Mouse (Mus musculus) frontal cortex, postnatal 36 days (tissue): Measurements from ENCODE around the gene Camta2.

Source experiments
- DNase-seq, 2 experiments: peaks; one replicate each; pipeline ENCODE4 v3.0.0; 2022; ENCODE audit warnings: low spot score in 2 of 2

The Camta2 gene

DNA sequence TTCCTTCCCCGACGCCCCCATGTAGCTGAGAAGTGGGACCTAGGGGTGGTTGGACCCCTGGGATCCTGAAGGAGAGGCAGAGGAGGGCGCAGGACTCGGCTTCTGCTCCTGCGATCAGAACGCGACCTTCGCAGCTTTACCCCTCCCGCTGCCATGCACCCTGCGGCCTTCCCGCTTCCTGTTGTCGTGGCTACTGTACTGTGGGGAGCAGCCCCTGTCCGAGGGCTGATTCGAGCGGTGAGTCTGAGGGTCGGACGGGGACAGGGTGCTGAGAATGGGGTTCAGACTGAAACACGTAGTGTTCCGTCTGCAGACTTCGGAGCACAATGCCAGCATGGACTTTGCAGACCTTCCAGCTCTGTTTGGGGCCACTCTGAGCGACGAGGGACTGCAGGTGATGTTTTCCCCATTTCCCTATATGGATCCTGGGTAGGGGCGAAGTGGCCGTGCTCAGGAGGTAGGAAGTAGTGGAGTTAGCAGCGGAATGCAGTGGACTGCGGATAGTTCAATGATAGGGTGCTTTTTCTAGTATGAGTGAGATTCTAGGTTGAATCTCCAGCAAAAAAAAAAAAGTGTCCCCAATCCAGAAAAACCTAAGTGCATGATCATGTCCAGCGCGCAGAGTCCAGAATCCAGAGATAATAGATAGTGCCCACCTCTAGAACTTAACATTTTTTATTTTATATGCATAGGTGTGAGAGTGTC, 40.0 kb downstream of the Camta2 start:
- no peak for DNase-seq

DNA sequence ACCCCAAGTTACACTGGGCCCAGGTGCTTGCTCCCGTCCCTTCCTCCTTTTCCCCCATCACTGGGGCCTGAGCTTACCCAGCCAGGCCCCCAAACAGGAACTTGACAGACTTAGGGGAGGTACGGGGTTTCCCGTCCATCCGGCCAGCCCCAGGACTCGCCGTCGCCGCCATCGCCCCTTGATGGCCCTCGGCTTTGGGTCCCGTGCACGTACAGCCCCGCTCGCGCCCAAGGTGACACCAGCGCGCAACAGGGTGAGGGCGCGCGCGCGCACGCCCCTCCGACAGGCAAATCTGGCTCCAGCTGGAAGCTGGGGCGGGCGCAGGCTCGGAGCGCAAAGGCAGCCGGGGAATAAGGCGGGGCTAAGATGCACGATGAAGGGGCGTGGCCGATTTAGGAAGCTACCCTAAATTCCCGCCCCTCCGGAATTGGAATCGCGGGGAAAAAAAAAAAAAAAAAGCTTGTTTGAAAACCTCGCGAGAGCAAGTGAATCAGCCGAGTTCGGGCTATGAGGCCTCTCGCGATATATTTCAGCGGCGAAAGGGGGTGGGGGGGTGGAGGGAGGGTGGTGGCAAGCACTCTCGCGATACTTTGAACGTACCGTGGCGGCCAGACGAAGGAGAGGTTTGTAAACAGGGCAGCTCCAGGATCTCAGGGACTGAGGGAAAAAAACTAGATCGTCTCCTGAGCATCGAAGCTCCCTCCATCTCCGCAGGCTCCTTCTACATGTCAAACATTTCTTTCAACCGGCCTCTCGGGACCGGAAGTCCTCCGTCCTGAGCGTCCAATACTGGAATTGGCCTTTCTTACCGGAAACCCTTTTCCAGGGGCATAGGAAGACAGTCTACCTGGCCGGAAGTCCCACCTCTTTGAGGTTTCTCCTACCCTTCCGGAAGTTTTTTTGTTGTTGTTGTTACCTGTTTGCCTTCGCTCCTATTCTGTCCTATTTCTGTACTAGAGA, 40.9 kb downstream of the Camta2 start, which contains the start of the genes Rnf167 and Slc25a11:
Rnf167 (plus strand) TSS at position 545 of the 960 bp plus-strand sequence.
Slc25a11 (minus strand) TSS at position 789 of the 960 bp plus-strand sequence.
- DNase-seq: peak; percentile 95 to 97

DNA sequence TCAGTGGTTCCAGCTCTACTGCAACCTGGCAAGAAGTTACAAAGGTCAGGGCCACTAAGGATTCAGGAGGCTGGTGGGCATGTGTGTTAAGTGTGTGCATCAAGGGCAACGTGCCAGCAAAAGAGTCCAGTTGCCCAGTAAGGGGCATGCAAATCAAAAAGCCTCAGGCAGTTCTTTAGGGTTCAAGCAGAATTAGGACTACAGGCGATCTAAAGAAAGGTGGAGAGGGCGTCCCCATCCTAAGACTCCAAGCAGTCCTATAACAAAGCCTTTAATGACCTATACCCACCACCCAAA, 41.7 kb downstream of the Camta2 start:
- no peak for DNase-seq

DNA sequence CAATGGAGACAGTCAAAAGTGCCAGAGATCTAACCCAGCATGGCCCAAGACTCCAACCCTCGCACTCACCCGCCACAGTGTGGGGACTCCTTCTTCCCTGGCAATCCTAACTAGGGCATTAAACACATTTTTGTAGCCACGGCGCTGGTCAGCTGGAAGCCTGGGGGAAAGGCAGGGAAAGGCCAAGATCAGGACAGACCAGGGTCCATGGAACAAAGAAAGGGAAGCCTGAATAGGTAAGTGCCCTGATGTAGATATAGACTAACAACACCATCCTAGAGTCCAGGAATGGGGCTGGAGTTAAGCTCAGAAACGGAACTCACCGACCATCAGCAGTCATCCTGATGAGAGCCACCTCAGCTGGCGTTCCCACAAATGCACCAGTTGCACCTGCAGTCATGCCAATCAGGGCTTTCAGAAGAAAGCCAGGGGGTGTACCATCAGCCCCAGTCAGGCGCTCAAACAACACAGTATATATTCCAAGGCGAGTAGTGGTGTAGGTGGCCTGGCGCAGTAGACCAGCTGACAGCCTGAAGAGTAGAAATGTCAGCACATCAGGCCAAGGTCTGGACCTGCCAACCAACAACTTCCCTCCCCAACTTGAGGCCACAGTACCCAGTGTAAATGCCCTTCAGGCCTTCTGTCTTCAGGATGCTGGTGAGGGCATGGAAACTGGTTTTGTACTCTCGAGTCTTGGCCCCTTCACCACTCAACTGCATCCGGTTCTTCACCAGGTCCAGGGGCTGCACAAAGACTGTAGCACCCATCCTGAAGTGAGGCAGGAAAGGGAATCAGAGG, 42.2 kb downstream of the Camta2 start:
- DNase-seq: no peak

DNA sequence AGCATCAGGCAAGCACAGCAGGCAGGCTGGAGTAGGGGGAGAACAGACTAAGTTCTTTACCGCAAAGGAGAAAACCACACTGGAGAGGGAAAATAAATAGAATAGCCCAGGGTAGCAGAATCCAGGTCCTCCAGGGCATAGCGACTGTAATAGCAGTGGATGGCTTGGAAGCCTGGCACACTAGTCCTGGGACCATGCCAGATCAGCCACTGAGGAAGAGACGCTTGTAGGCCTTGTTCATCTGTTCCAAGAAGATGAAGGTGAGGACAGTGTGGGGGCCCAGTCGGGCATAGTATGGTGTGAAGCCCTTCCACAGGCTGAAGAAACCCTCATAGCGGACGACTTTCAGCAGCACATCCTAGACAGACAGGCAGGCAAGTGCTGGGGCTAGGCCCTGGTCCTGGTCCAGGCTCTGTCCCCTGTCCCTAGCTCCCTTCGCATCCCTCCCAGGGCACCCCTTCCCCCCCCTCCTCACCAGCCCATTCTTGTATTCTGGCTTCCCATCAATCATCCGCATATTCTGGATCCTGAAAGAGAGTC, 43.3 kb downstream of the Camta2 start:
- DNase-seq: no peak

DNA sequence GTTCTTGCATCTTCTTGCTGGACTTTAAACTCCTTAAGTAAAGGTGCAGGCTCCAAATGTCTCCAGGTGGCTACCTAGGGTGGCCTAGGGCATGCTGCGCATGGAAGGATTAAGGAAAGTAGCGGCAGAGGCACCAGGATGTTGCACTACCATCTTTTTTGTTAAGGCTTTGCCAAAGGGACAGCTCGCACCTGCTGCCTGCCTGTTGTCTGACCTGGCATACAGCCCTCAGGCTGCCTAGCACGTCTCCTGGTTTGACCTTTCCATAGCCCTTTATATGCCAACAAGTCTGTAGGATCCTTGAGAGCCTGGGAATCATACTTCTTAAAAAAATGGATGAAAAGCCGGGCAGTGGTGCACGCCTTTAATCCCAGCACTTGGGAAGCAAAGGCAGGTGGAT, 44.9 kb downstream of the Camta2 start:
- DNase-seq: no peak

DNA sequence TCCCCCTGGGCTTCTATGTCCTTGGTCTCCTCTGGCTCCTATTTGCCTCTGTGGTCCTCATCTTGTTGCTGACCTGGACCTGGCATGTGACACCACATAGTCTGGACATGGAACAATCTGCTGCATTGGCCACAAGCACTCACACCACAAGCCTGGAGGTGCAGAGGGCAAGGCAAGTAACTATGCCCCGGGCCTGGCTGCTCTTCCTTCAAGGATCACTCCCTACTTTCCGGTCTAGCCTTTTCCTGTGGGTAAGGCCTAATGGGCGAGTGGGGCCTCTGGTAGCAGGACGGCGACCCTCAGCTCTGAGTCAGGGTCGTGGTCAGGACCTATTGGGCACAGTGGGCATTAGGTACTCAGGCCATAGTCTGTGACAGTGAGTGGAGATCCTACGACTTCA, 46.7 kb downstream of the Camta2 start:
- no peak for DNase-seq

DNA sequence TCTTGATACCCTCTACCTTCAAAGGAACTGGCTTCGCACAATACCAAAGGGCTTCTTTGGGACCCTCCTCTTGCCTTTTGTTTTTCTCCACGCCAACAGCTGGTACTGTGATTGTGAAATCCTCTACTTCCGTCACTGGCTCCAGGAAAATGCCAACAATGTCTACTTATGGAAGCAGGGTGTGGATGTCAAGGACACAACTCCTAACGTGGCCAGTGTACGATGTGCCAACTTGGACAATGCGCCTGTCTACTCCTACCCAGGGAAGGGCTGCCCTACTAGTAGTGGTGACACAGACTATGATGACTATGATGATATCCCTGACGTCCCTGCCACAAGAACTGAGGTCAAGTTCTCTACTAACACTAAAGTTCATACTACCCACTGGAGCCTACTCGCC, 47.9 kb downstream of the Camta2 start:
- no peak for DNase-seq

DNA sequence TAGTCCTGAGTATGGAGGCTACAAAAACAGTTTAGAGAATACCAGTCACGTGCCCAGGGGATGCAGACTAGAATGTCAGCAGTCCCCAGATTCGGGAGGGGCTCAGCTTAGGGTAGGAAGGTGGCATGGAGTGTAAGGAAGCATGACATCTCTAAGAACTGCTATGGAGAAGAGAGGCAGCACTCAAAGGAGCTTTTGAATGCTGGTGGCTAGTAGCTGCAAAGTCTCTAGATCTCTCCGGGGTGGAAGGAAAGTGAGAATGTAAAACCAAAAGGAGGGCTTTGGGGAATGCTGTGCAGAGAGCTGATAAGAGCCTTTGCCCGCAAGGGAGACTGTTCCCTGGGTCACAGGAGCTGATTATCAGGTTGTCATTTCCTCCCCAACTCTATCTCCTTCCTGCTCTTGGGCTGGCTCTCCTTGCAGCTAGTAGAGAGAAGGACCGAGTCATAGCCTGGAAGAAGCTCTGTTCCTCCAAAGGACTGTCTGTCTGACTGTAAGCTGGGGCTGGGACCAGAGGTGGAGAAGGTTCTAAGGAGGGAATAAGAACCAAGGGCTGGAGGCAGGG, 49.1 kb downstream of the Camta2 start, which contains the start of gene Gp1ba:
Gp1ba (plus strand) TSS at position 409 of the 565 bp plus-strand sequence.
- DNase-seq: no peak

DNA sequence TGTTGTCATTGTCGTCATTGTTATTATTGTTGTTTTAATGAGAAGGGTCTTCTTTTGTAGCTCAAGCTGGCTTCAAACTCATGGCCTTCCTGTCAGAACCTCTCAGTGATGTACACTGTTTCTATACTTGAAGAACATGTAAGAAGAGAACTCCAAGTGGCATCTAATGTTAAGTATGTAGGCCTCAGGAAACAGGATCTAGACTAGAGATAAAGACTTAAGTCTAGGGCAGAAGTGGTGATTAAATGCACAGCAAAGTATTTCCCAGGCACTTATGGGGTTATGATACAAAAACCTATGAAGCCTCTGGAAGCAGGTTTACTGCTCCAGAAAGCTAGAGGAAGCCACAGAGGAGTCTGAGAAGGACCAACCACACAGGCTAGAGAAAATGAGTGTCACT, 49.6 kb downstream of the Camta2 start:
- no peak for DNase-seq

DNA sequence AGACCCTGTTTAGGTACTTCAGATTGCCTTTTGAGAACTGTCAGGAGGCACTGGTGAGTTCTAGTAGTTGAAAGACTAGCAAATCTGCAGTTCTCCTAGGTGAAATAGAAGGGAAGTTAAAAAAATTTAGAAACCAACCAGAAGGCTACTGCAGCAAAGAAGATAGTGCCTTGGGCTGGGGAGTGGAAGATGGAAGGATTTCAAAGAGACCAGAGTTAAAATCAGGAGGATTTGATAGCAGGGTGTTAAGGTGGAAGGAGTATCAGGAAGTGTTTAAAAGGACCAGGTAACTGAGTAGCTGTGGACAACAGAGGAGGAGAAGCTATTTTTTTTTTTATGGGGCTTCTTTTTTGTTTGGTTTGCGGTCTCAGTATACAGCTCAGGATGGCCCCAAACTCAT, 50.1 kb downstream of the Camta2 start:
- DNase-seq: no peak

DNA sequence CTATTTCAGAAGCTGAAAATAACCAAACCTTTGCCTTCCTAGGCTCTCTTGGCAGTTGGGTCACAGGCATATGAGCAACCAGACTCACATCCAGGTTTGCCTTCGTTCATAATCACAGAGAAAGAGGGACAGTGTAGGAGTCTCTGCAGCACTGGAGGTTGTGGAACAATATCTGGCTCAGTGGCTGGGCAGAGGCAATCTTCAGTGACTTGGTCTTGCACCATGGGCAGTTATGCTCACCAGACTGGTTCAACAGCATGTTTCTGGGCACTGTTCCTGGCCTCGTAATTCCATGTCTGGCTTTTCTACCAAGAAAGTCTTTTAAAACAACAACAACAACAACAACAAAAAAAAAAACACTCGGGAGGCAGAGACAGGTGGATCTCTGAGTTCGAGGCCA, 52.3 kb downstream of the Camta2 start:
- DNase-seq: no peak

DNA sequence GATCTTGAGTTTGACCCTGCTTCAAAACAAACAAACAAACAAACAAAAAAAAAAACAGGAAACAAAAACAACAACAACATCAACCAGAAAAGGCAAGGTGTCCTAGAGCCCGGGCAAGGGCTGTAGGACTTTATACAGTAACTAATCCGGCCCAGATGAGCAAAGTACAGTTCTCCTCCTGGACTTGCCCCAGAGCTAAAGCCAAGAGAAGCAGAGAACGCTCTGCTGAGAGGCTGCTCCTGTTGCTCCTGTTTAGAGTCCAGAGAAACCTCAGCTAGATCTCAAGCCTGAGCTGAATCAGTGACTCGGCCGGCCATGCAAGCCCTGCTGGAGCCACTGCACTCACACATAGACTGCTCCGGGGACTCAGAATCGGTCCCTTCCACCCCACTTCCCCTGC, 57.8 kb downstream of the Camta2 start:
- no peak for DNase-seq

DNA sequence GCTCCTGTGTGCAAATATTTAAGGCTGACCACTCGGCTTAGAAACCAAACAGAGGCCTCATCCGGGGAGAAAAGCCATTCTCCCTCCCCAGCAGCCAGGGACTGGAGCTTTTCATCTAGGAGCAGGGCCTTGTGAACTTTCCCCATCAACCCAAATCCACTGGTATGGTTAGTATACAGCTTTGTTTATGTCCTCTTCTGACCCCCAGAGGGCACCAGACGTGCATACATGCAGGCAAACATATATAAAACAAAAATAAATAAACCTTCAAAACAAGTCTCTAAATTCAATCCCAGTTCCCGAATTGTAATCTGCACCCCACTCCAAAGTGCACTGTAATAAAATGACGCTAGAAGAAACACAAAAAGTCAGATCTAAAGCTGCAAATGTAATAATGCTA, 58.3 kb downstream of the Camta2 start:
- no peak for DNase-seq

DNA sequence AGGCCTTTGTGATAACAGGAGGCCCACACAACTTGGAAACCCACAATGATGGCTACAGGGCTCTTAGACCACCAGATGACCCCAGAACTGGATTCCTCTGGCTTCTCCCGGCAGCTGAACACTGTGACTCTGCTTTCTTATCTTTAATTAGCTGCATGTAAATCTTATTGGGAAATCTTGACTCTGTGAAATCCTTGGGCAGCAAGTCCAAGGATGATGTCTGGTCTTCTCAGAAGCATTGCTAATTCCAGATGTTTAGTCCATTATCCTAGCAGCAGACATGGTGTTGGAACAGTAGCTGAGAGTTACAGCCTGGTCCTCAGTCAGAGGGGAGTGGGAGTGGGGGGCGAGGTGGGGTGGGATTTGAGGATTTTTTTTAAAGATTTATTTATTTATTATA, 59.5 kb downstream of the Camta2 start:
- DNase-seq: no peak

DNA sequence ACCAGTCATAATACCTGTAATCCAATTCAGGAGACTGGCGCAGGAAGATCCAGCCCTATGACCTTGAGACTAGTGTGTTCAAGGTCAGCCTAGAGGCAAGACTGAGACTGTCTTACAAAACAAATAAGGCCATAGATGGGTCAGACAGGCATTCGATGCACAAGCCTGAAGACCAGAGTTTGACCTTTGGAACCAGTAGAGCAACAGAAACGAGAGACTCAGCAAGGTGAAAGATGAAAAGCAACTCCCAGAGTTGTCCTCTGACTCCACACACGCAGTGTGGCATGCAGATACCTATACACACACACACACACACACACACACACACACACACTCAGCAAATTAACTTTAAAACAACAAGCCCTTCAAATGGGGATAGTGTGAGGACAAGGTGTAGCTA, 61.0 kb downstream of the Camta2 start:
- DNase-seq: no peak

DNA sequence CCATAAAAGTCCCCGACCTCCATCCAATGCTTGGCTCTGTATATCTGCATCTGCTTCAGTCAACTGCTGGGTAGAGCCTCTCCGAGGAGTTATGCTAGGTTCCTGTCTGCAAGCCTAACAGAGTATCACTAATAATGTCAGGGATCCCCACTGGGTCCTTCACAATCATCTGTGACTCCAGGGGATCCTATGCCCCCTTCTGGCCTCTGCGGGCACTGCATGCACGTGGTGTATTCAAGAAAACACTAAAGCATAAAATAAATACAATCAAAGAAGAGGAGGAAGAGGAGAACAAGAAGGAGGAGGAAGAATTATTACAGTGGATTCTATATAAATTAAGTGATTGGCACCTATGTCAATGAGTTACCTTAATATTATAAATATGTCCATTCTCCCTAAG, 62.4 kb downstream of the Camta2 start:
- no peak for DNase-seq

DNA sequence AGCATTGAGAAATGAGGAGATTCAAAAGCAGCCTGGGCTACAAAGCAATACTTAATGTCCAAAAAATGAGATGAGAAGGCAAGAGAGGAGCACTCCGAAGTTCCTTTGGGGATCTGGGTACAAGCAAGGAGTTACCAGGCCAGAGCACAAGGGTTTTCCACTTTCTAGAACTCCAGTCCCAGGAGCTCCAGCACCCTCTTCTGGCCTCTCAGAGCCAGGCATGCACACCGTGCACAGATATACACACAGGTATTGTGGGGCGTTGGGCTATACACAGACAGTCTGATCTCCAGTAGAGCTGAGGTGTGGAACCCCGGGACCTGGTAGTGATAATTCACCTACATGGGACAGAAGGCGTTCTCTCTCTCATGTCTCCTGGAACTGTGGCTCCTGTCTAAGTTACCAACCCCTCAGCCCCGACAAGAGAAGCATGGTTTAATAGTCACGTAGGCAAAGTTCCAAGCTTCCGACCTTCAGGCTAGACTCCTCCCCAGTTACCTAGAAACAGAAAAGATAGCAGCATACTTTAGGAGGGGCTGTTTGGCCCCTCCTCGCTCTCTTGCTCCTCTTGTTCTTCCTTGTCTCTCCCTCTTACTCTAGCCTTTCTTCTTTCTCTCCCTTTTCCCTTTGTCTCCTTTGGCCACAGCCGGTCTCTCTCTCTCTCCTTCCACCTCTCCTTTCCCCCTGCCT, 64.7 kb downstream of the Camta2 start:
- no peak for DNase-seq

DNA sequence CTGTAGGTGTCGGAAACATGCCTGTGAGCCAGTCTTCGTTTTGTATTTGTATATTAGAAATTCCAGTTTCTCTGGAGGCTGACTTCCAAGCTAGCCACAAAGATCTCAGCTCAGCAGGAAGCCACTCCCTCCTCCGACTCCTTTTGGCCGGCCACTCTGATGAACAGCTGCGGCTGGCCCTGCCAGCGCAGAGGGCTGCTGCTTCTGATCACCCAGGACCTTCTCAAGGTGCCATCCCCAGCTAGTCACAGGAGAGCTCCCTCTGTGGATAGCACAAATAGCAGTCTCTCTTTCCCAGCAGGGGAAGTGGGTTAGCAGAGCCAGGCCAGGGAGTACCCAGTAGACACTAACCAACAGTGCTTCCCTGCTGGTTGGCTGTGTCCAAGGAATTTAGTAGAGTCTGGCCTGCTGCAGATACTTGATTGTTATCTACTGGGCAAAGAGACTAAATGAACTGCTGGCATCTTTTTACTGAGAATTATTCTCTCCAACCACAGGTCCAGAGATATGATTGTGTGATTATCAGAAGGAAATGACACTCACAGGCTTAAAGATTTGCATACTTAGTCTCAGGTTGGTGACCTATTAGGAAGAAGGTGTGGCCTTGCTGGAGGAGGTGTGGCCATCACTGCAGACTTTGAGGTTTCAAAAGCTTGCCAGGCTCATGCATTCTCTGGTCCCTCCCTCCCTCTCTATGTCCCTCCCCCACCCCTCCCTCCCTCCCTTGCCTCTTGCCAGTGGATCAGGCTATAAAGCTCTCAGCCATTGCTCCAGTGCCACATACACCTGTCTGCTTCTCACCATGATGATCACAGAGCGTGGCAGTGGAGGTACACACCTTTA, 65.7 kb downstream of the Camta2 start:
- DNase-seq: no peak
